Mouse (Mus musculus) ES-Bruce4 (cell line): ENCODE data around the gene Zfp408.

Source experiments
- CTCF ChIP-seq: IDR thresholded peaks from one replicate; pipeline ENCODE4 v1.8.1; 2011; ENCODE audit warnings: low read depth, low read length
- EP300 ChIP-seq: IDR thresholded peaks from 2 replicates; pipeline ENCODE4 v1.6.1; 2011; ENCODE audit warnings: low read depth, low read length; ENCODE audit not compliant: insufficient read depth

- TF ChIP-seq CTCF = peak; percentile 21
- no peak for TF ChIP-seq EP300
Measured at GRCm38 (mm10) chr2:91682850-91683249, 33.3 kb upstream of the Zfp408 start.
